Mouse (Mus musculus): ENCODE results near the gene Gm10912. TPM values are rescaled to one million over a fixed set of nuclear protein-coding genes. Genes with fewer than 3 reads are reported as not detected.

The Gm10912 gene
- polyA plus RNA-seq, 1 experiment: 0.15 TPM

DNA sequence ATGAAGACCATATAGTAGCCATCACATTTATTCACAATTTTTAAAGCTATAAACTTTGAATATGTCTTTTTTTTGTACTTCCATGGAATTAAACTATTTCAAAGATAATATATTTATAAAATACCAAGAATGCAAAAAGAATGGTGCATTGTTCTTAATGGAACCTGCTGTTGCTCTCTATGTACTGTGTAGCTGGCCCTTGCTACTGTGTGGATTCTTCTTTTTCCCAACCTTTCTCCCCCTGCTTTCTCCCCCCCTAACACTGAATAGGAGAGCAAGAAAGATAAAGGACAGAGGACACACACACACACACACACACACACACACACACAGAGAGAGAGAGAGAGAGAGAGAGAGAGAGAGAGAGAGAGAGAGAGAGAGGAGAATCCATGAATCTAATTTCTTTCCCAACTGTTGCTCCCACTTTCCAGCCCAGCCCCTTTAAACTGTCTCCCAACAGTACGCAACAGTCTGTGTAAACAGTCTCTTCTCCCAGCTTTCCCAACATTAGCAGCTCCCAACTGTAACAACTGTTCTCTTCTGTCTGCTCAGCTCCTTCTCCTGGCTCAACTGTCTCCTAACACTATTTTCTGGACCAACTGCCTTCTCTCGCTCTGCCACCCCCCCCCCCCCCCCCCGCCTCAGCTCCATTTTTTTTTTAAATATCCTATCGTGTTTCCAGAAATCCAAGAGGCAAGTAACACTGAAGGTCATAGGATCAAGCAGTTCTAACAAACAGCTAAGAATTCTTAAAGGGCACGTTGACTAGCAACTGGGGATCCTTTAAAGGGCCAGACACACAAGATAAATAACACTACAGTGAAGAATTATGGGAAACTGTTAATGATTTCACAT lies 21.8 kb upstream of the Gm10912 start:
- Histone ChIP-seq H3K27ac (ENCODE audit: insufficient read depth, low read depth, low read length) (no peak overlapping the region), H3K36me3 (ENCODE audit: control insufficient read depth, insufficient read depth, low read length) (peaks cover 26% of the 10 kb centered on the region), H3K4me3 (ENCODE audit: low read depth, low read length) (no peak overlapping the region), H3K4me1 (ENCODE audit: control insufficient read depth, insufficient read depth, insufficient read length, low read length) (no peaks in the 10 kb centered on the region), H3K27me3 (ENCODE audit: control insufficient read depth, insufficient read depth, low read length) (no peaks in the 10 kb centered on the region)
- WGBS: 68% methylated on average over 5 of the region's 5 CpGs
- TF ChIP-seq POLR2A (IDR thresholded peaks at IDR 0.05; ENCODE audit: low read depth, low read length): no peak
- no peak for TF ChIP-seq CTCF (IDR thresholded peaks at IDR 0.05; ENCODE audit: extremely low read depth, insufficient read length, insufficient replicate concordance, low read depth, low read length)

DNA sequence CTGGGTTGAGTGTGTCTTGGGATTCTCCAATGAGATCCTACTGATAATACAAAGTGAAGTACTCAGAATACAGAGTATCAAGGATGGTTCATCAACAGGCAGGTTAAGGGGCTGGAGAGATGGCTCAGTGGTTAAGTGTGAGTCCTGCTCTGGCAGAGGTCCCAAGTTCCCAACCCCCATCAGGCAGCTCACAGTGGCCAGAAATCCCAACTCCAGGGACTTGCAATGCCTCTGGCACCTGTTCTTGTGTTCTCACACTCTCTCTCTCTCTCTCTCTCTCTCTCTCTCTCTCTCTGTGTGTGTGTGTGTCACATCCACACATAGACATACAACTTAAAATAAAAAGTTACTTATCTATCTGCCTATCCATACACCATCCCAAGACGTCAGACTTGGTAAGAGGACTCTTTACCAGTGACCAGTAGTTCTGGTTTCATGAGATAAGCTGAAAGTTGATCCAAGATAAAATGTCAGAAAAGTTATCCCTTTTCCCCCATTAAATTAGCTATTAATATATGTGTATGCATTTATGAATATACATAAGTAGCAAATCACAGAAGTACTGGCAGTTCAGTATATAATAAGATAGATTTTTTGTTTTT lies 21.0 kb upstream of the Gm10912 start:
- WGBS: 76% methylated on average over 1 of the region's 1 CpGs
- Histone ChIP-seq H3K4me1 (ENCODE audit: control insufficient read depth, insufficient read depth, insufficient read length, low read length) (no peaks in the 10 kb centered on the region), H3K36me3 (ENCODE audit: control insufficient read depth, insufficient read depth, low read length) (peaks cover 24% of the 10 kb centered on the region), H3K4me3 (ENCODE audit: low read depth, low read length) (no peak overlapping the region), H3K27ac (ENCODE audit: insufficient read depth, low read depth, low read length) (no peak overlapping the region), H3K27me3 (ENCODE audit: control insufficient read depth, insufficient read depth, low read length) (no peaks in the 10 kb centered on the region)
- TF ChIP-seq POLR2A (IDR thresholded peaks at IDR 0.05; ENCODE audit: low read depth, low read length) (no peak), CTCF (IDR thresholded peaks at IDR 0.05; ENCODE audit: extremely low read depth, insufficient read length, insufficient replicate concordance, low read depth, low read length) (no peak)

DNA sequence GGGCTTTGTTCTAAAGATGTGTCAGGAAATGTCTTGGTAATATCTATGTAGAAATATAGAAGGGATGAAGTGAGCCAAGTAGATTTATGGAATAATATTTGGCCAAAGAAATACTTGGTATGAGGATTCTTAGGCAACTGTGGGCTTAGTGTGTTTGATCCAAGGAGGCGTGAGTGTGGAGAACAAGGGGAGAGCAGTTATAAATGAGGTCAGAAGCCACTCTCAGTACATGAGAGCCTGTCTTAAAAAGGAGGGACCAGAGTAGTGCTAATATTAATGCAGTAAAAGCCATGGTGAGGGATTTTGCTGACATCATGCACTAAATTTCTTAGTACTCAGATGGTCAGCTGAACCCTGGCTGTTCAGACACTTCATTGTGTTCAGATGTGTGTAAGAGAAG lies 7.2 kb upstream of the Gm10912 start:
- H3K4me1 ChIP-seq (ENCODE audit: control insufficient read depth, insufficient read depth, insufficient read length, low read length): no peaks in the 10 kb centered on the region
- H3K27me3 ChIP-seq (ENCODE audit: control insufficient read depth, insufficient read depth, low read length): no peaks in the 10 kb centered on the region
- H3K27ac ChIP-seq (ENCODE audit: insufficient read depth, low read depth, low read length): no peak overlapping the region
- no peak overlapping the region for H3K4me3 ChIP-seq (ENCODE audit: low read depth, low read length)
- WGBS: 93% methylated on average over 1 of the region's 1 CpGs
- peaks cover 25% of the 10 kb centered on the region for H3K36me3 ChIP-seq (ENCODE audit: control insufficient read depth, insufficient read depth, low read length)
- no peak for TF ChIP-seq POLR2A (IDR thresholded peaks at IDR 0.05; ENCODE audit: low read depth, low read length)
- TF ChIP-seq CTCF (IDR thresholded peaks at IDR 0.05; ENCODE audit: extremely low read depth, insufficient read length, insufficient replicate concordance, low read depth, low read length): no peak

GRCm38 (mm10) chr2:104058954-104059353 lies 6.7 kb upstream of the Gm10912 start:
- 87% methylated on average over 4 of the region's 4 CpGs for WGBS
- H3K4me1 ChIP-seq (ENCODE audit: control insufficient read depth, insufficient read depth, insufficient read length, low read length): no peaks in the 10 kb centered on the region
- H3K27ac ChIP-seq (ENCODE audit: insufficient read depth, low read depth, low read length): no peak overlapping the region
- no peak for TF ChIP-seq CTCF (IDR thresholded peaks at IDR 0.05; ENCODE audit: extremely low read depth, insufficient read length, insufficient replicate concordance, low read depth, low read length)
- TF ChIP-seq POLR2A (IDR thresholded peaks at IDR 0.05; ENCODE audit: low read depth, low read length): no peak
- H3K4me3 ChIP-seq (ENCODE audit: low read depth, low read length): no peak overlapping the region
- H3K27me3 ChIP-seq (ENCODE audit: control insufficient read depth, insufficient read depth, low read length): no peaks in the 10 kb centered on the region
- peaks cover 25% of the 10 kb centered on the region for H3K36me3 ChIP-seq (ENCODE audit: control insufficient read depth, insufficient read depth, low read length)

DNA sequence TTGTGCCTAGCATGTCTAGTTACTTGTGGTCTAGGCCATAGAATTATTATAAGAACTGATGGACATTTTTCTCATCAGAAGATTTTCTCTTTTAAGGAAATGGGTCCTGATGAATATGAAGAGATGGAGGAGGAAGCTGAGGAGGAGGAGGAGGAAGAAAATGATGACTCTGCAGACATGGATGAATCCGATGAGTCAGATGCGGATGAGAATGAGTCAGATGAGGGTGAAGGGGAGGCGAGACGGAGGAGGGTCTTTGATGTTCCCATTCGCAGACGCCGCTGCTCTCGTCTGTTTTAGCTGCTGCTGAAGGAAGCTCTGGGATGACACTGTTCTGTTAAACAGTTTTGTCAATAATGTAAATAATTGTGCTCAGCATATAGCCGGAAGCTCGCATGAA lies 5.8 kb upstream of the Gm10912 start:
- H3K4me3 ChIP-seq (ENCODE audit: low read depth, low read length): no peak overlapping the region
- peaks cover 20% of the 10 kb centered on the region for H3K36me3 ChIP-seq (ENCODE audit: control insufficient read depth, insufficient read depth, low read length)
- WGBS: 86% methylated on average over 10 of the region's 10 CpGs
- no peaks in the 10 kb centered on the region for H3K27me3 ChIP-seq (ENCODE audit: control insufficient read depth, insufficient read depth, low read length)
- H3K27ac ChIP-seq (ENCODE audit: insufficient read depth, low read depth, low read length): no peak overlapping the region
- TF ChIP-seq CTCF (IDR thresholded peaks at IDR 0.05; ENCODE audit: extremely low read depth, insufficient read length, insufficient replicate concordance, low read depth, low read length): no peak
- no peak for TF ChIP-seq POLR2A (IDR thresholded peaks at IDR 0.05; ENCODE audit: low read depth, low read length)
- H3K4me1 ChIP-seq (ENCODE audit: control insufficient read depth, insufficient read depth, insufficient read length, low read length): no peaks in the 10 kb centered on the region

- no peaks in the 10 kb centered on the region for H3K4me1 ChIP-seq (ENCODE audit: control insufficient read depth, insufficient read depth, insufficient read length, low read length)
- TF ChIP-seq CTCF (IDR thresholded peaks at IDR 0.05; ENCODE audit: extremely low read depth, insufficient read length, insufficient replicate concordance, low read depth, low read length) (no peak), POLR2A (IDR thresholded peaks at IDR 0.05; ENCODE audit: low read depth, low read length) (no peak)
- WGBS: 96% methylated on average over 6 of the region's 6 CpGs
- H3K27ac ChIP-seq (ENCODE audit: insufficient read depth, low read depth, low read length): no peak overlapping the region
- H3K27me3 ChIP-seq (ENCODE audit: control insufficient read depth, insufficient read depth, low read length): no peaks in the 10 kb centered on the region
- no peak overlapping the region for H3K4me3 ChIP-seq (ENCODE audit: low read depth, low read length)
- H3K36me3 ChIP-seq (ENCODE audit: control insufficient read depth, insufficient read depth, low read length): peaks cover 16% of the 10 kb centered on the region
These were observed 4.6 kb upstream of the Gm10912 start for GRCm38 (mm10) chr2:104060996-104061395.

DNA sequence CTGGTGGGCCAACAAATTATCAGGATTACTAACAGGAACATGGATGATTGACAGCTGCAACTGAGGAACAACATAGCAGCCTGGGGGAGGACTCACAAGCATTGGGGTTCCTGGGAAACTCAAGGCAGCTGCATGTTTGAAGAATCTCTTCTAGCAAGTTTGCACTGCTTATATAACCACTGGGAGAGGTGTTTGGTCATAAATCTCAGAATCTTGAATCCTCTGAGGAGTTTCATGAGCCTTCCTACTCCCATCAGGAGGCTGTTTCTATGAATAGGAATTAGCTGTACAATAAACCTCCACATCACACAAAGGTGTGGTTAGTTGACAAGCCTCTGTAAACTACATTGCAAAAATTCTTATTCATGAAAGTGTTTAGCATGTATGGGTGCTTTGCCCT lies 3.0 kb upstream of the Gm10912 start:
- H3K36me3 ChIP-seq (ENCODE audit: control insufficient read depth, insufficient read depth, low read length): peaks cover 14% of the 10 kb centered on the region
- no peak for TF ChIP-seq CTCF (IDR thresholded peaks at IDR 0.05; ENCODE audit: extremely low read depth, insufficient read length, insufficient replicate concordance, low read depth, low read length)
- TF ChIP-seq POLR2A (IDR thresholded peaks at IDR 0.05; ENCODE audit: low read depth, low read length): no peak
- H3K4me3 ChIP-seq (ENCODE audit: low read depth, low read length): no peak overlapping the region
- no peaks in the 10 kb centered on the region for H3K4me1 ChIP-seq (ENCODE audit: control insufficient read depth, insufficient read depth, insufficient read length, low read length)
- H3K27me3 ChIP-seq (ENCODE audit: control insufficient read depth, insufficient read depth, low read length): no peaks in the 10 kb centered on the region
- no peak overlapping the region for H3K27ac ChIP-seq (ENCODE audit: insufficient read depth, low read depth, low read length)

Measured in small intestine, adult 2 months (tissue).